Mouse (Mus musculus) large intestine, adult 2 months (tissue): ENCODE results near the gene Atxn1l. TPM values are rescaled to one million over a fixed set of nuclear protein-coding genes. Genes with fewer than 3 reads are reported as not detected.

ENCODE experiments used
- DNase-seq: peaks from one replicate; pipeline ENCODE4 v3.0.0-alpha.2; 2012; ENCODE audit warnings: low read depth, low spot score
- WGBS: fragments of 180-500 bp; shearing (Covaris S2); methylation state at CpG from one replicate; pipeline ENCODE4 v1.1.7; 2018; 5-methylcytosine and 5-hydroxymethylcytosine counted together
- polyA plus RNA-seq: library from polyadenylated mRNA; depleted of rRNA; stranded (reverse); fragments of >200 nt; gene quantifications from 2 replicates; pipeline ENCODE4 v1.2.3, GENCODE M21; 2012; rRNA removed

The Atxn1l gene
- polyA plus RNA-seq, 1 experiment, result 5.5 TPM

GRCm38 (mm10) chr8:109681535-109681934 lies 56.0 kb downstream of the Atxn1l start:
- WGBS, result 58% methylated on average over 3 of the region's 3 CpGs
- DNase-seq, result no peak

Other genes starting within 250 kb of the Atxn1l start
- gene Pmfbp1, start 243.7 kb downstream of the Atxn1l start, polyA plus RNA-seq, result not detected in 2 replicates
- gene Dhx38, start 171.9 kb downstream of the Atxn1l start, polyA plus RNA-seq, result 16.6 and 19.7 TPM in 2 replicates
- gene Txnl4b, start 171.8 kb downstream of the Atxn1l start, polyA plus RNA-seq, result 4.8 and 5.8 TPM in 2 replicates
- 17.8 and 35.4 TPM in 2 replicates for gene Hp, start 158.6 kb downstream of the Atxn1l start, polyA plus RNA-seq
- gene Dhodh, start 129.1 kb downstream of the Atxn1l start, polyA plus RNA-seq, result 12.5 and 20.0 TPM in 2 replicates
- 0.05 and 0.23 TPM in 2 replicates for gene Pkd1l3, start 123.2 kb downstream of the Atxn1l start, polyA plus RNA-seq
- 54.0 and 61.4 TPM in 2 replicates for gene Ist1, start 44.5 kb downstream of the Atxn1l start, polyA plus RNA-seq
- gene Zfp821, start 32.2 kb downstream of the Atxn1l start, polyA plus RNA-seq, result 5.6 and 6.3 TPM in 2 replicates
- 28.5 and 37.0 TPM in 2 replicates for gene Ap1g1, start 40.8 kb upstream of the Atxn1l start, polyA plus RNA-seq
- gene Phlpp2, start 130.8 kb upstream of the Atxn1l start, polyA plus RNA-seq, result 10.4 and 24.2 TPM in 2 replicates
- 26.9 and 29.0 TPM in 2 replicates for gene Marveld3, start 224.5 kb upstream of the Atxn1l start, polyA plus RNA-seq